Mouse (Mus musculus) ES-Bruce4 (cell line): ENCODE results near the gene Dbr1. TPM values are rescaled to one million over a fixed set of nuclear protein-coding genes. Genes with fewer than 3 reads are reported as not detected.

ENCODE experiments used
- H3K27ac ChIP-seq: 2 replicates; pipeline ENCODE4 v1.5.1; 2012; ENCODE audit warnings: low read length, inconsistent platforms; ENCODE audit not compliant: insufficient read depth
- H3K27me3 ChIP-seq: 2 replicates; pipeline ENCODE4 v1.6.1; 2012; ENCODE audit warnings: mild to moderate bottlenecking, low read length, inconsistent platforms; ENCODE audit not compliant: control insufficient read depth, poor library complexity, insufficient read depth, severe bottlenecking
- H3K36me3 ChIP-seq: 2 replicates; pipeline ENCODE4 v1.6.1; 2012; ENCODE audit warnings: inconsistent platforms, mild to moderate bottlenecking, low read length, moderate library complexity; ENCODE audit not compliant: control insufficient read depth, poor library complexity, insufficient read depth, severe bottlenecking
- H3K4me1 ChIP-seq: one replicate; pipeline ENCODE4 v1.8.1; 2011; ENCODE audit warnings: low read length; ENCODE audit not compliant: control insufficient read depth, insufficient read depth
- H3K4me3 ChIP-seq: 2 replicates; pipeline ENCODE4 v1.5.1; 2011; ENCODE audit warnings: low read depth, mild to moderate bottlenecking, low read length
- H3K9ac ChIP-seq: 2 replicates; pipeline ENCODE4 v1.6.1; 2012; ENCODE audit warnings: low read depth, mild to moderate bottlenecking, inconsistent platforms; ENCODE audit not compliant: poor library complexity, severe bottlenecking
- H3K9me3 ChIP-seq: replicated peaks from 2 replicates; pipeline ENCODE4 v1.6.1; 2012; ENCODE audit warnings: mild to moderate bottlenecking, low read length, inconsistent platforms; ENCODE audit not compliant: control insufficient read depth, poor library complexity, insufficient read depth, severe bottlenecking
- CTCF ChIP-seq: IDR thresholded peaks from one replicate; pipeline ENCODE4 v1.8.1; 2011; ENCODE audit warnings: low read depth, low read length
- EP300 ChIP-seq: IDR thresholded peaks from 2 replicates; pipeline ENCODE4 v1.6.1; 2011; ENCODE audit warnings: low read depth, low read length; ENCODE audit not compliant: insufficient read depth
- POLR2A ChIP-seq: IDR thresholded peaks from one replicate; pipeline ENCODE4 v1.8.1; 2011; ENCODE audit warnings: low read length; ENCODE audit not compliant: insufficient read depth
- polyA plus RNA-seq: library from polyadenylated mRNA; stranded (reverse); fragments of >200 nt; gene quantifications from 2 replicates; pipeline ENCODE4 v1.2.4, GENCODE M21; 2011; ENCODE audit warnings: low read depth; ENCODE audit not compliant: missing spikeins, insufficient read depth, insufficient read length

Gene Dbr1
- polyA plus RNA-seq, 1 experiment: 32.9 TPM

- H3K27ac ChIP-seq: no peak overlapping the region
- no peak overlapping the region for H3K4me3 ChIP-seq
- no peaks in the 10 kb centered on the region for H3K27me3 ChIP-seq
- TF ChIP-seq EP300 (no peak), POLR2A (no peak), CTCF (no peak)
- no peaks in the 10 kb centered on the region for H3K4me1 ChIP-seq
- H3K9me3 ChIP-seq: no peaks in the 10 kb centered on the region
- no peaks in the 10 kb centered on the region for H3K36me3 ChIP-seq
- H3K9ac ChIP-seq: no peak overlapping the region
Measured at GRCm38 (mm10) chr9:99555253-99555652, 20.3 kb upstream of the Dbr1 start.

GRCm38 (mm10) chr9:99557580-99558300 is 17.9 kb upstream of the Dbr1 start:
- no peaks in the 10 kb centered on the region for H3K9me3 ChIP-seq
- H3K27me3 ChIP-seq: no peaks in the 10 kb centered on the region
- H3K9ac ChIP-seq: no peak overlapping the region
- H3K4me1 ChIP-seq: no peaks in the 10 kb centered on the region
- H3K27ac ChIP-seq: no peak overlapping the region
- TF ChIP-seq POLR2A (no peak), EP300 (no peak), CTCF (no peak)
- H3K36me3 ChIP-seq: no peaks in the 10 kb centered on the region
- H3K4me3 ChIP-seq: no peak overlapping the region

DNA sequence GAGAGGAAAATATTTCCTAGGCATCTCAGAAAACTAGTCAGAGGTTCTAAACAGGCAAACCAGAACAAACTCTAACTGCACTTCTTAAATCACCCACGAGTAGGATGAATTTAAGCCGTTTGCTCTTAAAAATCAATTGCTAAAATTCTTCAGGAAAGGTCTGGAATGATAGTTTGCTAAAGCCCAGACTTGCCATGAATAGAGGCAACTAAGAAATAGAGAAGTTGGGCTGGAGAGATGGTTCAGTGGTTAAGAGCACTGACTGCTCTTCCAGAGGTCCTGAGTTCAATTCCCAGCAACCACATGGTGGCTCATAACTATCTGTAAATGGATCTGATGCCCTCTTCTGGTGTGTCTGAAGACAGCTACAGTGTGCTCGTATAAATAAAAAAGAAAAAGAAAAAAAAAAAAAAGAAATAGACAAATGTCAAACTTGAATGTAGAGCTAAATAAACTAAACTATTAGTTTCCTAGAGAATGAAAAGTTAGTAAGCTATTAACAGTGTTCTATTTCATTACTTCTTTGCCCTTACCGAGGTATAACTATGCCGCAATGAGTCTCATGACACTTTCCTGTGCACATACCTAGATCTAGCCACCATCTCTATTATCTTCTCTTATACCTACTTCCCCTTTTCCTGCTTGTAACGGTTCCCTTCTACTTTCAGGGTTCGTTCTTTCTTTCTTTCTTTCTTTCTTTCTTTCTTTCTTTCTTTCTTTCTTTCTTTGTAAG is 16.6 kb upstream of the Dbr1 start:
- Histone ChIP-seq H3K4me3 (no peak overlapping the region), H3K36me3 (no peaks in the 10 kb centered on the region), H3K27me3 (no peaks in the 10 kb centered on the region), H3K27ac (no peak overlapping the region), H3K9ac (no peak overlapping the region), H3K9me3 (no peaks in the 10 kb centered on the region), H3K4me1 (no peaks in the 10 kb centered on the region)
- TF ChIP-seq CTCF: no peak
- TF ChIP-seq POLR2A: no peak
- TF ChIP-seq EP300: no peak

- Histone ChIP-seq H3K4me1 (no peaks in the 10 kb centered on the region), H3K27me3 (no peaks in the 10 kb centered on the region), H3K9ac (no peak overlapping the region), H3K4me3 (no peak overlapping the region), H3K27ac (no peak overlapping the region), H3K9me3 (no peaks in the 10 kb centered on the region), H3K36me3 (no peaks in the 10 kb centered on the region)
- TF ChIP-seq POLR2A (no peak), EP300 (no peak), CTCF (no peak)
Measured at GRCm38 (mm10) chr9:99559557-99559904, 16.1 kb upstream of the Dbr1 start.

DNA sequence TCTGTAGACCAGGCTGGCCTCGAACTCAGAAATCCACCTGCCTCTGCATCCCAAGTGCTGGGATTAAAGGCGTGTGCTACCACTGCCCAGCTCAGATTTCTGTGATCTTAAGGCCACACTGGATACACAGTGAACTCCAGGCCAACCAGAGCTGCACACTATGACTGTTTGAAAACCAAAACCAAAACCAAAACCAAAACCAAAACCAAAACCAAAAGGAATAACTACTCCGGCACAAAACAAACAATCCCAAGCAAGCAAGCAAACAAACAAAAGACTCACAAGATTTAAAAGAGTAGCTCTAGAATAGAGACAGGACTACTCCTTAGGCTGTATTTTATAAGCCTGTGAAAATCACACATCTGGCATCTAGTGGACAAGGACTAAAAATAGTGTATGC is 15.2 kb upstream of the Dbr1 start:
- H3K9ac ChIP-seq: no peak overlapping the region

GRCm38 (mm10) chr9:99563714-99564113 is 11.9 kb upstream of the Dbr1 start:
- no peak overlapping the region for H3K27ac ChIP-seq
- no peaks in the 10 kb centered on the region for H3K9me3 ChIP-seq
- no peaks in the 10 kb centered on the region for H3K36me3 ChIP-seq
- H3K9ac ChIP-seq: no peak overlapping the region
- no peaks in the 10 kb centered on the region for H3K4me1 ChIP-seq
- H3K27me3 ChIP-seq: no peaks in the 10 kb centered on the region
- no peak overlapping the region for H3K4me3 ChIP-seq
- TF ChIP-seq CTCF (no peak), POLR2A (no peak), EP300 (no peak)

More for the DNA sequence above, 15.2 kb upstream of the Dbr1 start:
- H3K36me3 ChIP-seq: no peaks in the 10 kb centered on the region
- H3K27ac ChIP-seq: no peak overlapping the region
- no peaks in the 10 kb centered on the region for H3K9me3 ChIP-seq
- no peaks in the 10 kb centered on the region for H3K27me3 ChIP-seq
- H3K4me1 ChIP-seq: no peaks in the 10 kb centered on the region
- TF ChIP-seq POLR2A (no peak), CTCF (no peak), EP300 (no peak)
- no peak overlapping the region for H3K4me3 ChIP-seq
